Mouse (Mus musculus): ENCODE data around the gene Nkx1-2. TPM values are rescaled to one million over a fixed set of nuclear protein-coding genes. Genes with fewer than 3 reads are reported as not detected.

Nkx1-2 gene
- polyA plus RNA-seq, 1 experiment from 2014 or later: 0.32 TPM

Other genes with a start within 250 kb of the Nkx1-2 start
- 80.3 and 94.6 TPM in 2 replicates for gene Oat, start 23.2 kb downstream of the Nkx1-2 start, polyA plus RNA-seq (2014; fragmentation: Nextera tagmentation; extraction: Ambion mirVana)
- gene Lhpp, start 11.0 kb upstream of the Nkx1-2 start, polyA plus RNA-seq (2014; fragmentation: Nextera tagmentation; extraction: Ambion mirVana): 43.4 and 55.0 TPM in 2 replicates
- gene Fam53b, start 214.2 kb upstream of the Nkx1-2 start, polyA plus RNA-seq (2014; fragmentation: Nextera tagmentation; extraction: Ambion mirVana): 11.8 and 13.7 TPM in 2 replicates

Data from neural tube, embryonic 14.5 days (tissue).